Mouse (Mus musculus) lung, postnatal 0 days (tissue): Measurements from ENCODE around the gene Rai14.

Experiments
- CTCF ChIP-seq: IDR thresholded peaks from 2 replicates; pipeline ENCODE4 v1.5.1; 2016; ENCODE audit warnings: antibody characterized with exemption, mild to moderate bottlenecking
- EP300 ChIP-seq: IDR thresholded peaks from 2 replicates; pipeline ENCODE4 v1.6.1; 2016; ENCODE audit warnings: antibody characterized with exemption, mild to moderate bottlenecking, control low read depth

DNA sequence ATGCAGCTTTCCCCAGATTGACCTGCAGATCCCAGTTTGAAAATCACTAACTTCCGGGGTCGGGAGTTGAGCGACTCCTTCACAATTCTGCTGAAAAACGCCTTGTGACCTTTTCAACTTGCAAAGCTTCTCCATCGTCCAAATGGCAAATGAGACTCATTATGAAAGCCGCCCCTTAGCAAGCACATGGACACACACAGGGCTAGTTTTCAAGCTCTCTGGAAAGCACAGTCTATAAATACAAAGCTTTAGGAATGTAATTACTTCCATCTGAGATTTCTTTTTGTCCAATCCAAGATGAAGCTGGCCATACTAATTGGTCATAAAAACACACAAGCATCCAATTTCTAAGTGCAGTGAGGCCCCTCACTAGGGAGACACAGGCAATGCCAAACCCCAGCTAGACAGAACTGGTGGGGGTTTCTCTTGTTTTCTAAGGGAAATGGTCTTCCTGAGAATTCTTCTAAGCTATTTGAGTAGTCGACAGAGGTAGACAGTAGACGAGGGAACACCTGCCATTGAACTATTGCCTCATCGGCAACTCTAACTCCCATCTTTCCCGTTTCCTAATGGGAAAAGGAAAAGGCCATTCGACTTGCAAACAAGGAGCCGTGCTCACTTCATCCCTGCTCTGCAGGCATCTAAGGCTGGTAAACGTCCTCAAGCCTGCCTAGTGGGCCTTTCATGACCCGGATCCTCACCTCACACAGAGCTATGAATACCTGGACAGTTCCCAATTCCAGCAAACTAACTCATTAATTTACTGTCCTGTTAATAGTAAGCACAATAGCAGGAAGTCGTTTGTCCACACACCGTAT lies 173.9 kb downstream of the Rai14 start:
- TF ChIP-seq CTCF, result no peak
- TF ChIP-seq EP300, result no peak
